Mouse (Mus musculus) C2C12 (cell line): ENCODE data around the gene Enoph1.

Source experiments
- CEBPB ChIP-seq: IDR thresholded peaks from one replicate; pipeline ENCODE4 v1.6.1; 2011; ENCODE audit warnings: low read depth, mild to moderate bottlenecking, control low read depth, moderate library complexity
- CTCF ChIP-seq: IDR thresholded peaks from one replicate; pipeline ENCODE4 v1.5.1; 2011; ENCODE audit not compliant: control insufficient read depth, insufficient read depth, insufficient read length
- MYOD1 ChIP-seq: IDR thresholded peaks from one replicate; pipeline ENCODE4 v1.6.1; 2011; ENCODE audit warnings: low read depth; ENCODE audit not compliant: control insufficient read depth, insufficient read length
- USF1 ChIP-seq: IDR thresholded peaks from one replicate; pipeline ENCODE4 v1.6.1; 2011; ENCODE audit warnings: low read depth, mild to moderate bottlenecking, control low read depth, moderate library complexity

GRCm38 (mm10) chr5:100082006-100082405 is 42.2 kb downstream of the Enoph1 start:
- TF ChIP-seq USF1 = no peak
- no peak for TF ChIP-seq CTCF
- TF ChIP-seq CEBPB = no peak
- TF ChIP-seq MYOD1 = no peak
